Mouse (Mus musculus) stomach, postnatal 0 days (tissue): Measurements from ENCODE around the gene Zbp1. TPM values are rescaled to one million over a fixed set of nuclear protein-coding genes. Genes with fewer than 3 reads are reported as not detected.

Experiments
- ATAC-seq: fragments of 200-750 bp; cut with Nextera tagmentation; 2 replicates; pipeline ENCODE4 v1.8.0; 2017; ENCODE audit not compliant: low FRiP score, low TSS enrichment
- DNase-seq: peaks from one replicate; pipeline ENCODE4 v3.0.0-alpha.2; 2016; ENCODE audit warnings: low spot score
- H3K27ac ChIP-seq: fragments of 300-500 bp; sonication (generic); replicated peaks from 2 replicates; pipeline ENCODE4 v1.5.1; 2014; ENCODE audit warnings: mild to moderate bottlenecking, control low read depth
- H3K27me3 ChIP-seq: fragments of 300-500 bp; sonication (generic); 2 replicates; pipeline ENCODE4 v1.6.1; 2014; ENCODE audit warnings: low read length; ENCODE audit not compliant: control insufficient read depth, insufficient read depth
- H3K36me3 ChIP-seq: fragments of 300-500 bp; sonication (generic); 2 replicates; pipeline ENCODE4 v1.6.1; 2014; ENCODE audit warnings: low read length, mixed read lengths; ENCODE audit not compliant: control insufficient read depth, insufficient read depth
- H3K4me1 ChIP-seq: fragments of 300-500 bp; sonication (generic); replicated peaks from 2 replicates; pipeline ENCODE4 v1.6.1; 2014; ENCODE audit warnings: antibody characterized with exemption; ENCODE audit not compliant: control insufficient read depth, insufficient read depth
- H3K4me2 ChIP-seq: fragments of 300-500 bp; sonication (generic); replicated peaks from 2 replicates; pipeline ENCODE4 v1.6.1; 2014; ENCODE audit warnings: low read depth, mild to moderate bottlenecking, control low read depth, moderate library complexity
- H3K4me3 ChIP-seq: fragments of 300-500 bp; sonication (generic); 2 replicates; pipeline ENCODE4 v1.5.1; 2014; ENCODE audit warnings: low read depth, low read length, control low read depth
- H3K9ac ChIP-seq: fragments of 300-500 bp; sonication (generic); 2 replicates; pipeline ENCODE4 v1.6.1; 2014; ENCODE audit warnings: mild to moderate bottlenecking, low read length, control low read depth, mixed read lengths
- H3K9me3 ChIP-seq: fragments of 300-500 bp; sonication (generic); 2 replicates; pipeline ENCODE4 v1.6.1; 2016; ENCODE audit warnings: low read length; ENCODE audit not compliant: control insufficient read depth
- CTCF ChIP-seq: IDR thresholded peaks from 2 replicates; pipeline ENCODE4 v1.5.1; 2016; ENCODE audit warnings: antibody characterized with exemption, low read depth, mild to moderate bottlenecking, moderate library complexity
- EP300 ChIP-seq: optimal IDR thresholded peaks from 2 replicates; pipeline ENCODE3; 2016; ENCODE audit warnings: antibody characterized with exemption
- WGBS: fragments of 180-500 bp; shearing (Covaris S2); extraction: QIAGEN DNeasy Blood & Tissue Kit; methylation state at CpG from one replicate; pipeline ENCODE4 v1.1.7; 2014; 5-methylcytosine and 5-hydroxymethylcytosine counted together
- polyA plus RNA-seq: library from polyadenylated mRNA; unstranded; fragments of >200 nt; fragmentation: Nextera tagmentation; extraction: Ambion mirVana; gene quantifications from 2 replicates; pipeline ENCODE4 v1.2.1, GENCODE M21; 2015

Gene Zbp1
- 4.6 and 5.0 TPM in 2 replicates for polyA plus RNA-seq

DNA sequence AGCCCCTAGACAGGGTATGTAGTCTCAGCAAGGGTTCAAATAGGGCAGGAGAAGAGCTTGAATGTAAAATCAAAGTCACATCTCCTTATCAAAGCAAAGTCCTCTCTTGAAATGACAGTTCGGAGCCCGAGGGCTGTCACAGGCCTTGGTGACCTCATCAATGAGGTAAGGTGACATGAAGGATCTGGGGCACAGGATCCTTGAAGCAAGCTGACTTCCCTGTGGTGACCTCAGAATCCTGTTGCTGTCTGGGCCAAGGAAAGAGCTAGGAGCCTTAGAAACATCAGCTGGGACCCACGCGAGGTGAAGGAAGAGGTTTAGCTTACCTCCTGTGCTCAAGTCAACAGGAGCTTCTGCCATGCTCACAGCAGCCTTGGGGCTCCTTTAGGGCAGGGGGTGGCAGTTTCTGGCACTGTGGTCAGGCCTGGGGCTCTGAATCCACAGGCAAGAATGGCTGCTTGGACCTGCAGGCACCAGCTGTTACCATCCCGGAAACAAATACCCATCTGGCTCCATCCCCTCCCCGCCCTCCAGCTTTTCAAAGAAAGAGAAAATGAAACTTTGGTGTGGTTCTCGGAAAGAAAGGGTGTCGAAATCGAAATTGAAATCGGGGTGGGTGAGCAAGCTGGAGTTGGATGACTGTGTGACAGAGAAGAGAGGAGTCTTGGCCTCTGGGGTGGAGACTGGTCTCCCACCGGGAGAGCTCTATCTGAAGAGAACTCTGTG is at the start of gene Zbp1:
Gene Zbp1 (minus strand): TSS at position 508 of the 726 bp plus-strand sequence.
- 58% methylated on average over 11 of the region's 11 CpGs for WGBS
- Histone ChIP-seq H3K9me3 (no peaks in the 10 kb centered on the region), H3K4me1 (no peaks in the 10 kb centered on the region), H3K9ac (no peak within 1 kb of the TSS; the same call in 1 of the 2 replicates), H3K27ac (peak within 1 kb of the TSS; percentile 56), H3K4me3 (no peak within 1 kb of the TSS), H3K4me2 (peak within 1 kb of the TSS; percentile 0; the same call in 1 of the 2 replicates), H3K36me3 (no peaks in the 10 kb centered on the region), H3K27me3 (no peaks in the 10 kb centered on the region)
- ATAC-seq: peak; percentile 55
- peak; percentile 26 for DNase-seq
- TF ChIP-seq CTCF: no peak
- no peak for TF ChIP-seq EP300

DNA sequence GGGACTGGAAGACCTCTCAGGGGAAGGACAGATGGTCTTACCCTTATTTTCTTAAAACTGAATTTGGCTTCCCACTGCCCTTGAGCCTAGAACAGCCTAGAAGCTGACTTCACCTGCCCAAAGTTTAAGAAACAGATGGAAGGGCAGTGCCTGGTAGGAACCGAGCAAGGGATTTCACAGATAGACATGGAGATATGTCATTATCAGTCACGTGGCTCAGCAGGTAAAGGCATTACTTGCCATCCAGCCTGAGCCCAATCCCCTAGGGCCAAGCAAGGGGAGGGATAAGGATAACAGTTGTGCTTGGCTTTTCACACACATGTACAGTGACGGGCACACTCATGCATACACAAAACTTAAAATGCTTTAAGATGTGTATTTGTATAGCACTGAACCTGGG is 48.8 kb upstream of the Zbp1 start:
- 73% methylated on average over 3 of the region's 3 CpGs for WGBS
- no peak overlapping the region for H3K4me2 ChIP-seq

DNA sequence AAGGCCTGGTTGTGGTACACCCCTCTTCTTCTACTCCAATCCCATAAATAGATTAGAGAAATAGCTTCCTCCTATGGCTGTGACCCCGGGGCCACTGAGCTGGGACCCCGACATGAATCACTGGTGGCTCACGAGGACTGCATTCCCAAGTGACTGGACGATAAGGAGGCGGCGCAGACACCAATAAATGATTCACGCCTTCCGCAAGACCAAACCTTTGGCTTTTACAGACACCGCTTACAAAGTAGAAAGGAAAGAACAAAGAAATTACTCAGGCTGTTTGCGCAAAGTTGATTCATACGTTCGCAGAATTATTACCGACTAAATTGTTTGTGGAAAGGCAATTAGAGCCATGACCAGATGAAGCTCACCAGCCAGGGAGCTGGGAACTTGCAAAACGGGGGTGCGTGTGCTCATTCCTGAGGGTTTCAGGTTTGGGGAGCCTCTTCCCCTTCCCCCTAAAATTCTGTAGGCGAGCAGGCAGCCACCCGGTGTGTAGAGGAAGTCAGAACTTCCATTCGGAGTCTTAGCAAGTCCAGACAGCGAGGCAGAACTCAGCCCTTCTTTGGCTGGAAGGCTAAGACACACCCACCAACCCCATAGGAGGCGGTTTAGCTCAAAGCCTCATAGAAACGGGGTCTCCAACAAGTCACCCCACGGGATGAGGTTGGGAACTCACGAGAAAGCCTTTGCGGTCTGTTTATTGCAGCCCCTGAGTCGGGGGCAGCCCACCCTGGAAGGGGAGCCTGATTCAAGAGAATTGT is 47.8 kb upstream of the Zbp1 start:
- Histone ChIP-seq H3K4me1 (peaks cover 18% of the 10 kb centered on the region), H3K4me3 (no peak overlapping the region), H3K36me3 (no peaks in the 10 kb centered on the region), H3K27me3 (no peaks in the 10 kb centered on the region), H3K27ac (peak overlapping the region; percentile 80), H3K9me3 (no peaks in the 10 kb centered on the region), H3K9ac (no peak overlapping the region), H3K4me2 (peak overlapping the region; percentile 41)
- peak; percentile 41 for ATAC-seq
- DNase-seq: peak; percentile 65
- 30% methylated on average over 25 of the region's 25 CpGs for WGBS
- TF ChIP-seq CTCF: no peak
- TF ChIP-seq EP300: no peak

More for the DNA sequence above, 48.8 kb upstream of the Zbp1 start:
- Histone ChIP-seq H3K27me3 (no peaks in the 10 kb centered on the region), H3K4me3 (no peak overlapping the region), H3K27ac (no peak overlapping the region), H3K4me1 (peaks cover 21% of the 10 kb centered on the region), H3K9ac (no peak overlapping the region), H3K9me3 (no peaks in the 10 kb centered on the region), H3K36me3 (no peaks in the 10 kb centered on the region)
- no peak for TF ChIP-seq CTCF
- TF ChIP-seq EP300: no peak
- ATAC-seq (no peak), DNase-seq (no peak)

DNA sequence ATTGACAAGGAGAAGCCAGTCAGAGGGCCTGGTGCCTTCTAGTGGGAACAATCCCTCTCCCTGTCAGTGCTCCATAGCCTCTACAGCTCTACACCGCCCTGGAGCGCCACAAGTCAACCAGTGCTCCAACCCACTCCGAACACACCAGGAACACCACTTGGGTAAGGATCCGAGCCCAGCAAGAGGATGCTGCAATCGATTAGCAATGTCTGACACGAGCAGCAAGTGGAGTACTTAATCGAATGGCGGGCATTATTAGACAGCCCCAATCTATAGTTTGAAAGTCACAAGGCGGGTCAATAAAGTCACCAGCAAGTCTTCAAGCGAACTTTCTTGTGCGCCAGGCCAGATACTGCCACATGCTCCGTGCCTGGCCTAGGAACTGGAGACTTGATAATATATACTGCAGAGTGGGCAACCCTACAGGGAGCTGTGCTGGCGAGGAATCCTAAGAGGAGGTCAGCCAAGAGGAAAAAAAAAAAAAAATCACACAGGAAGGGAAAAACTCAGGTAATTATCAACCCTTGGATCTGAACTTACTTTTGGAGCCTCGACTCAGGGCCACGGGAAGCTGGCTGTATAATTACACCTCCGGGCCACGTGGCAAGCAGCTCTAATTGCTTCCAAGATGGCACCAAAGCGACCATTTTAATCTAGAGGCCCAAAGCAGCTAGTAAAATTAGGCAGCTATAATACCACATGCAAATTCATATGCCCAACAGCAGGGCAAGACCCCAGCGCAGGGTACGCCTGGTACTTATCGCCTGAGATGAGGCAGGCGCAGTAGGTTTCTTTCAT is 46.9 kb upstream of the Zbp1 start:
- 88% methylated on average over 22 of the region's 22 CpGs for WGBS
- no peaks in the 10 kb centered on the region for H3K9me3 ChIP-seq
- DNase-seq (no peak), ATAC-seq (no peak)
- H3K36me3 ChIP-seq: no peaks in the 10 kb centered on the region
- no peak for TF ChIP-seq EP300
- no peak overlapping the region for H3K9ac ChIP-seq
- H3K4me2 ChIP-seq: 0 out of 2 replicates have a peak overlapping the region, but pooled peaks have one; percentile 41
- peak overlapping the region; percentile 80 for H3K27ac ChIP-seq
- H3K4me3 ChIP-seq: no peak overlapping the region
- peaks cover 18% of the 10 kb centered on the region for H3K4me1 ChIP-seq
- no peaks in the 10 kb centered on the region for H3K27me3 ChIP-seq

DNA sequence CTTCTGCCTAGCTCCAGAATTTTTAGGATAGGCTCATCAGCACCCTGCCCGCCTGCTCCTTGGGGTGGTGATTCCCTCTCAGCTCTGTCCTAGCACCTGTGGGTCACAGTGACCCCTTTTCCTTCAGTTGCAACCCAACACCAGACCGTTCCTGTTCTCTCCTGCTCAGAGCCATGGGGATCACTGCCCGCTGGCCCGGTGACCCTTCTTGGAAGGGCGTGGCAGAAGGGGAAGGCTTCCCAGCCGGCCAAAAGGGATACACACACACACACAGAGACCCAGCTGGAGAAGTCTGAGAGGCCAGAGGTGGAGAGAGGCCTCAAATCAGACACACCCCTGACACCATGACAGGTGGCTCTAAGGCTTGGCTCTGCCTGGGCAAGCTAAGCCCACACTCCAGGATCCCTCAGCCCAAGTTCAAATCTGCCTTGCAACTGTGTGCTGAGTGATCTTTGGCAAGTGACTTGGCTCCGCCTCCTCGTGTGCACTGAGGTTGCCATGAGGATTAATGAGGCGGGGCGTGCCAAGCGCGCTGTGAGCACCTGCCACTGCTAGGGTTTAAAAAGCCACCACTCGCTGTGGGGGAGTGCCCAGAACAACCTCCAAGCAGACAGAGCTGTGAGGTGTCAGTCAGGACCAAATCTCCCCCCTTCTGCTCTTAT is 45.9 kb upstream of the Zbp1 start:
- Histone ChIP-seq H3K27me3 (no peaks in the 10 kb centered on the region), H3K9ac (0 out of 2 replicates have a peak overlapping the region, but pooled peaks have one; percentile 27), H3K9me3 (no peaks in the 10 kb centered on the region), H3K27ac (peak overlapping the region; percentile 79), H3K36me3 (no peaks in the 10 kb centered on the region), H3K4me1 (peaks cover 18% of the 10 kb centered on the region), H3K4me3 (no peak overlapping the region), H3K4me2 (no peak overlapping the region)
- 26% methylated on average over 11 of the region's 13 CpGs for WGBS
- ATAC-seq: peak; percentile 47
- no peak for TF ChIP-seq EP300
- TF ChIP-seq CTCF: no peak
- peak; percentile 85 for DNase-seq
